Mouse (Mus musculus) layer of hippocampus, postnatal 36 days (tissue): ENCODE data around the gene Jmjd7. TPM values are rescaled to one million over a fixed set of nuclear protein-coding genes. Genes with fewer than 3 reads are reported as not detected.

Source experiments
- DNase-seq, 2 experiments: peaks; one replicate each; pipeline ENCODE4 v3.0.0; 2022
- total RNA-seq, 2 experiments: library from RNA; stranded (reverse); gene quantifications; 2 replicates each; pipeline ENCODE4 v1.2.3; 2021

The Jmjd7 gene
- total RNA-seq, 2 experiments from 2014 or later = 4.6 to 6.1 TPM

DNA sequence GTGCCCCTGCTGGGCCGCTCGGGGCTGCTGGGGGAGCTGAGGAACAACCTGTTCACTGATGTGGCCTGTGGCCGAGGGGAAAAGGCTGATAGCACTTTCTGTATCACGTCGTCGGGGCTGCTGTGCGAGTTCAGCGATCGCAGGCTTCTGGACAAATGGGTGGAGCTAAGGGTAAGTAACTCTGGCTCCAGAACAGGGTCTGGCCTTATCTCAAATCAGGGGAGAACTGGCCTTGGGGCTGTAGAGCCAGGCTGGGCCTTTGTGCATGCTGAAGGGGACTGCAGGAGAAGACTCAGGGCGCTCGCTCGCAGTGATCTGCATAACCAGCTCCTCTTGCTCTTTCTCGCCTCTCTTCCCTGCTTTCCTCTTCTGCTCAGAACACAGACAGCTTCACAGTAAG is 14.4 kb upstream of the Jmjd7 start:
- DNase-seq = no peak

DNA sequence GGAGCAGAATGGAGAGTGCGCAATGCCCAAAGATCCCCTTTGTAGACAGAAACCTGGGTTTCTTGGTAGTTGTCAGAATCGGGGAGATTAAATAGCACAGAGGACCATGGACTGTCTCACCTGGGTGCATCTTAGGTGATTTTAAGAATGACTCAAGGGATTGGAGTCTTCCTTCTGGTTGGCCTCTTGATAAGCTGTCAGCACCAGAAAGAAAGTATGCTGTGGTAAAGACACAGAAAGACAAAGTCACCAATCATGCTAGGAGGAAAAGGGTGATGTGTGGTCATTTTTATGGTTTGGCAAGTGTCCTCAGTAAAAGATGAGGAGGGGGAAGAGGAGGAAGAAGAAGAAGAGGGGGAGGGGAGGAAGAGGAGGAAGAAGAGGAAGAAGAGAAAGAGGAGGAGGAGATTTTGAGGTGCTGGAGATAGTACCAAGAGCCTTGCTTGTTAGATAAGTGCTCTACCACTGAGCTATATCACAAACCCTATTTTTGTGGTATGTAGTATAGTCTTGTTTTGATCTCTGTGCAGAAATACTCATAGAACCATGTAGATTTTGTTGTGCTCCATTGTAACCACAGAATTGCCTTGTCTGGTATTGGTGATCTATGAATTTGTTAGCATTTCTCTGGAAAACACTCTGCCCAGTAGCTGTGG is 13.3 kb upstream of the Jmjd7 start:
- no peak for DNase-seq

DNA sequence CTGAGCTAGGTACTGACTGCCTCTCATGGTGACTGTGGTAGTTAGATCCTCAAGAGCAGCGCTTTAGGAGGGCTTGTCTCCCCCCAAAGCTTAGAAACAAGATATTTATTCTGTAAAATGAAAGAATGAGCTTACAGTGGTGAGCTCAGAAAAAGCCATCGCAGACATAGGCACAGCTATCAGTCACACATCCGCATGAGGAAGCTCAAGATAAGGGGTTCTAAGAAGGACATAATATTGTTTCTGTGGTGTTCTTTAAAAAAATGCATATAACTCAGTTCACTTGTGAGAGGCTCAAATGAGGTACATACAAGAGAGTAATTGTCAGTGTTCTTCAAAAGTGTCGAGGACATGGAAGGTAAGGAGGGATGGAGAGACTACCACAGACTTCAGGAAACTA is 11.4 kb upstream of the Jmjd7 start:
- DNase-seq = no peak

DNA sequence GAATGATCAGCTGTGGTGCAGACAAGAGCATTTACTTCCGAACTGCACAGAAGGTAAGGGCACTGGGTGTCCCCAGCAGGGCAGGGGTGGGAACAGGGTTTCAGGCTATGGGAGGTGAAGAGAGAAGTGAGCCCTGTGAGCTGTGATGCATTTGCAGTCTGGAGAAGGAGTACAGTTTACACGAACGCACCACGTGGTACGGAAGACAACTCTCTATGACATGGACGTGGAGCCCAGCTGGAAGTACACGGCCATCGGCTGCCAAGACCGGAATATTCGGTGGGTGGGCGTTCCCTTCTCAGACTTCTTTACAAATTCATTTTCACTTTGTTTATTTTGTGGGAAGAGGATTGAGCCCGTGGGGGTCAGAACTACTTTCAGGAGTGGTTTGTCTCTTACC is 9.7 kb upstream of the Jmjd7 start:
- DNase-seq = no peak

DNA sequence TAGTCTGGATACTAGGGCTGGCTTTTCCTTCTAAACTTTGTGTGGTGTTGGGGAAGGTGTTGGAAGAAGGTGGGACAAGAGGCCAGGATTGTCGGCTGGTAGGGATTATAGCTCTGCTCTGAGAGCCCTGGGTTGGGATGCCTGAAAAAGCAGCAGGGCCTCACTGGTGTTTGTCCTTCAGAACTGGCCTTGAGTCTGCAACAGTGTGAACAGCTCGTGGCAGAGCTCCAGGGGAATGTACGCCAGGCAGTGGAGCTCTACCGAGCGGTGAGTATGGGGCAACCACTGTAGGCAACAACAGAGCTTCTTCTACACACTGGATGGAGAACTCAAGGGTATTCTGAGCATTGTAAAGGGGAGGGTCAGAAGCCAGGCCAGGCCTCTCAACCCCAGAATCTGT is 2.9 kb upstream of the Jmjd7 start:
- DNase-seq = no peak

DNA sequence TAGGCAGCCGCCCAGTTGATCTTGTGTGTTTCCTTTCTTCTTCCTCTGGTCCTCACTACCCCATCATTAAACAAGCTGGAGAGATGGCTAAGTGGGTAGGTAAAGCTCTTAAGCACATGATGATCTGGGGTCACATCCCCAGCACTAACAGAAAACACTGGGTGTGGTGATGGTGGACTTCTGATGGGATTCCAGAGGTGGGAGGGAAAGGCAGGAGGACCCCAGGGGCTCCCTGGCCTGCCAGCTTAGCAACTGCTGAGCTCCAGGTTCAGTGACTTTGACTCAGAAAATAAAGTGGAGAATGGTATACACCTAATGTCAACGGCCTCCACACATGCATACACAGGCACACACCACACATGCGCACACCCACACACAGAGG is 658 bp downstream of the Jmjd7 start:
- DNase-seq = no peak

DNA sequence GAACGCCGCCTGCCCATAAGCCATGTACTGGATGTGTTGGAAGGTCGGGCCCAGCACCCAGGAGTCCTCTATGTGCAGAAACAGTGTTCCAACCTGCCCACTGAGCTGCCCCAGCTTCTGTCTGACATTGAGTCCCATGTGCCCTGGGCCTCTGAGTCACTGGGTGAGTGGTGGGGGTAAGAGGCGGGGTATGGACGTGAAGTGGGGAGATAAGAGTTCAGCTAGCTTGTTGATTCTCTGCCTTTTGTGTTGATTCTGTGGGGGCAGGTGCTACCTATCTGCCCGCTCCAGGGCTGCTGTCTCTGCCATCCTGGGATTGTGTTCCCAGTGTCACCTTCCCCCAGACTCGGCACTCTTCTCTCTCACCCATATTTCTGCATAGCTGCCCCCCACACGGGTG is 3.1 kb downstream of the Jmjd7 start:
- no peak for DNase-seq

DNA sequence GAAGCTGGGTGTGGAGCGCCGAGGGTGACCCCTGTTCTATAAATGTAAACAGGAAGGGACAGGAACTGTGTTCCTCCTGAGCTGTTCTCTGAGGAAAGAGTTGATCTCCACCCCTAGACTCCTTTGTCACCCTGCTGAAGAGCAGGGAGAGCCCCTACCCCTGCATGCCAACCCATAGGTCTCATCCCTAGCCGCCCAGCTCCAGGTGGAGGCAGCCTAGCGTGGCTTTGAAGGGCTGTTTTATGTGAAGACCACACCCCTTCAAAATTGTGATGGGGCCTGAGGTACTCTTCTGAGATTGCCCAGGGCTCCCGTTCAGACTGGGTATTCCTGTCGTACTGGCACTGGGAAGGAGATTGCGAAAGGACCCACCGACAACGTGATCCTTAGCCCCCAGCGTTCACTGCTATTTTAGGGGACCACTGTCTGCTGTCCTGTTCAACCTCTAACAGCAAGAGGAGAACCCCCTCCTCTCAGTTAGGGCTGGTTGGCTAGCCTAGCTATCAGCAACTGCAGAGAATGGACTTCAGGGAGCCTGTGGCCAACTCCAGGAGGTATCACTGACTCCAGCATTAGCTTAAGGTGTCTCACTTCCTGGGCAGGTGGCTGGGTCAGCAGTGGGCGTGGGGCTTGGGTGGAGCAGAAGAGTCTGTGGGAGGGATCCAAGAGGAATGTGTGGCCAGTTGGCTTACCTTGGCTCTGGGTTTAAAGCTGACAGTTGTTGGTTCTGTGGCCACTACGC is 5.6 kb downstream of the Jmjd7 start, which contains the start of gene Pla2g4b:
TSS of gene Pla2g4b (plus strand) at position 692 of the 742 bp plus-strand sequence.
- no peak for DNase-seq

DNA sequence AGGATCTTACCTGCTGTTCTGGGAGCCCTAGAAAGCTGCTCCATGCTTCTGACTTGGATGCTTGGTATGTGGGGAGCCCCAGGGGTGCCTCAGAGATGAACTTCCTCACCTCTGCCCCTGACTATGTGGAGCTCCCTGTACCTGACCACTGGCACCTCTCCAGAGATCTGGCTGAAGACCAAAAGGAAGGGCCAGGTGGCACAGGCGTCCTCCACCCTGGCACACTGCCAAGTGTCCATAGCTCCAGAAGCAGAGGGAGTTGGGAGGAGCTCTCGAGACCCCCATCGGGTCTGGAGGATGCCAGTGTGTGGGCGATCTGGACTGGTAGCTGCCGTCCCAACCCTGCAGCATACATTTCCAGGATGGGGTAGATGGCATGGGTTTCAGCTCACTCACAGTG is 6.4 kb downstream of the Jmjd7 start:
- DNase-seq = no peak

DNA sequence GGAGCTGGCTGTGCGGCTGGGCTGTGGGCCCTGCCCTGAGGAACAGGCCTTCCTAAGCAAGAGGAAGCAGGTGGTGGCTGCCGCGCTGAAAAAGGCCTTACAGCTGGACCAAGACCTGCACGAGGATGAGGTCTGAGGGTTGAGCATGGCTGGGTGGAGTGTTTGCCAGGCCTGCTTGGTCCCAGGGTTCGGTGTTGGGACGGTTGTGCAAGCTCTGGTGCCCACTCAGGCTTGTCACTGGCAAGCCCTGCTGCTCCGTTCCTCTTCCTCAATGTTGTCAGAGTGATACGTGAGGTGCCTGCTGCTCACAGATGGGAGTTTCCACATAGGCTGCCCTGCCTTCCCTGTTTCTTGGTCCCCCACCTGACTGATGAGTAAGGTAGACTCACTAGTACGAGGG is 10.5 kb downstream of the Jmjd7 start:
- no peak for DNase-seq

DNA sequence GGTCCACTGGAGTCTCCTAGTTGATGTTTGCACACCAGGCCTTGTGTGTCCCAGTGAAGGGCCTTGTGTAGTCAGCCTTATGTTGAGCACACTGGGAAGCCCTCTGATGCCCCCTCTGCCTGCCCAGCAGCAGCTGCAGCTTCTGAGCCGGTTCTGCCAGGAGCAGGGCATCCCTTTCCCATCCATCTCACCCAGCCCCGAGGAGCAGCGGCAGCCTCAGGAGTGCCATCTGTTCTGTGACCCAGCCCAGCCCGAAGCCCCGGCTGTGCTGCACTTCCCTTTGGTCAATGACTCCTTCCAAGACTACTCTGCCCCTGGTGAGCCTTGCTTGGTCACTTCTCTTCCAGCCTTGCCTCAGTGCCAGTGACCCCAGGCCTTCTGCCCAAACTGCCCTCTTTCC is 13.7 kb downstream of the Jmjd7 start:
- no peak for DNase-seq

DNA sequence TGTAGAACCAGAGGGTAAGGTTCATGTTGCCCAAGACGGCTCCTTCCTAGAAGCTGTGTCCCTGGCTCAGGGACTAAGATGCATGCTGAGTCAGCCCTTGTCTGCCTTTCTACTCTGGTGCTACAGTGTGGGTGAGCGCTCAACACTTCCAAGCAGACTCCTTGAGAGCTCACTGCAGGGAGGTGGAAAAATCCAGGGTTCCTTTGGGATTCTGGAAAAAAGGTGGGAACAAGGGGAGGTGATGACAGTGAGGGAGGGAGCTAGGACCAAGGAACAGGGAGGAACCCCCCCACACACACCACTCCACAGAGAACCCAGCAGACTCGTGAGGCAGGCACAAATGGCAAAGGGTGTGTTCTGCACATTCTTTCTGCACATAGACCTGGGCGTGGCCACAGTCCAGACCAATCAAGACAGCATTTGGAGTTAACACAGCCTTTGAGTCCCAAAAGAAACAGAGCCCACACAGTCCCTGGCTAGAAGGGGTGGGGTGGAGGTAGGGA is 16.9 kb downstream of the Jmjd7 start:
- no peak for DNase-seq

DNA sequence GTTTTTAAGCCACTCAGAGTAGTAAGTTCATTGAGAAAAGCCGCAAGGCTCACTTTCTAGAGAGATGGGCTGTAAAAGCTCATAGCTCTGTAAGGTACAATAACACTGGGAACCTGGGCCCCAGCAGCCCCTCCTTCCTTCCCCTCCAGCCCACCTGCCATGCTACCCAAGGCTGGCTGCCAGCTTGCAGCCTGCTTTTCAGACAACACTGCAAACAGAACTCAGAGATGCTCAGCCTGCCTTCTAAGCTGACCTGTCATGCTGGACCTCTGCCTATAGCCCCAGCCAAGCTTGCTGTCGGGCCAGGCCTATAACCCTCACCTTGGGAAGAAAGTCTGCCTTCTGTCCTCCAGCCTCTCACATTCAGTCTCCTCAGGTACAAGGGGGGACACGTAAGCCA is 17.4 kb downstream of the Jmjd7 start:
- no peak for DNase-seq

DNA sequence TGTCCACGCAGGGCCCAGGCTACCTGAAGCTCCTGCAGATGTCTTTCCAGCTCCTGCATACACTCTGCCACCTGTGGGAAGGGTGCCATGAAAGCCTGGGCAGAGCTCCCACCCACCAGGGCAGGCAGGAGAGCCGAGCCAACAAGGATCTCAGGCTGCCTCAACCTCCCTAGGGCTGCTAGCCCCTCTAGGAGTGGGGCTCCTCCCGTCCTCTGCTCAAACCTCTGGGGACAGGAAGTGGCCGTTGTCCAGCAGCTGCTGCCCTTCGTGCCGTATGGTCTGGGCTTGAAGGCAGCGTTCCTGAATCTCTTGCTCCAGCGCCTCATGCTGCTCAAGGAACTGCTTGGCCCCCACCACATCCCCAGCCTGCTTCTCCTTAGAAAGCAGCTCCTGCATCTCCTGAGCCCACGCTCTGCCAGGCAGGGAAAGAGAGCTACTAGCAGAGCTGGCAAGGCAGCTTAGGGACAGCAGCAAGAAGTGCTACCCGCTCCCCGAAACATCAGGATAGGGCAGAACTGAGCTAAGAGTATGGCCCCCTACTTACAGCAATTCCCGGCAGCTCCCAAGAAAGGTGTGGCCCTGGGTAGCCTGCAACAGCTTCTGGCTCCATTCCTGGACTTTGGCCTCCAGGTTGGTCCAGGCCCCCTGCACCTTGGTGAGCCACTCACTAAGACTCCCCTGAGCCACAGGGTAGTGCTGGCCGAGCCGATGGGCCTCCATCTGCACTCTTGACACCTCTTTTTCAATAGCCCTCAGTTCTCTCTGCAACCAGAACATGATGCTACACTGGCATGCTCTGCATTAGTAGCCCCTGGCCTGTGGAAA is 19.4 kb downstream of the Jmjd7 start:
- peak in 1 of 2 experiments; percentile 23 for DNase-seq

DNA sequence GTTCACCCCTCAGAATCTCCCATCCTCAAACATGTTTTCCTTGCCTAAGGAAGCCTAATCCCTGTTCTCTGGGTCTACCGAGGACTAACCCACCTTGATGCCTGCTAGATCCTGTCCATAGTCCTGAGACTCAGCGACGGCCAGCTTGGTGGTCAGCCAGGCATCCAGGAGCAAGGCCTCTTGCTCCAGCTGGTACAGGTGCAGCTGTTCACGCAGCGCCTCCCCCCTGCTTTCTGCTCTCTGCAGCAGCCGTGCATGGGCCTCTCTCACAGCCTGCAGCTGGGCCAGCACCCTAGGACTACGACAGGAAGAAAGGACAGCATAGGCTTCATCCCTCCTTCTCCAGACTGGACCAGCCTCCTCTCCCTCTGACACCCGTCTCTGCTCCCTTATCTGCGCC is 20.9 kb downstream of the Jmjd7 start:
- no peak for DNase-seq

DNA sequence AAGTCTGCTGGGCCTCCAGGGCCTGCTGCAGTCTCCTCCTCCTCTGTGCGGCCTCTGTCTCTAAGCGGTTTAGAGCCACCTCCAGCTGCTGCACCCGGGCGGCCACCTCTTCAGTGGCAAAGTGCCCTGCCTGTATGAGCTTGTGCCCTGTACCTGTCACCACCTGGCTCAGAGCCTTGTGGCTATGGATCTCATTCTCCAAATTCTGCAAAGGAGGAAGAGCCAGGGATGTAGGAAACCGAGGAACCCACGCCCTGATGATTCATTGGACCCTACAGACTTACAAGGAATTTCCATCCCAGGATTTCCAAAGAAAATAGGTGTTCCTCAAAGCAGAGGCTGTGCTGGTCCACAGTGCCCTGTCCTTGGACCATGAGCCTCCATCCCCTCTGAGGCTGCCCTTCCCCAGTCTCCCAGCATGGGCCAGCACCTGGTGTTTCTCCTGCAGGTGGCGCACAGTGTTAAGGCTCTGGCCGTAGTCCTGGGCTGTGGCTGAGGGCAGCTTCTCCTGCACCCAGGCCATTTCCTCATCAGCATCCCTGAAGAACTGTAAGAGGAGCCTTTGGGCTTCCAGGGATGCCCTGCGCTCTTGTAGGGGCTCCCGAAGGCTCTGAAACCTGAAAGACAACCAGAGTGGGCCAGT is 22.5 kb downstream of the Jmjd7 start:
- no peak for DNase-seq

DNA sequence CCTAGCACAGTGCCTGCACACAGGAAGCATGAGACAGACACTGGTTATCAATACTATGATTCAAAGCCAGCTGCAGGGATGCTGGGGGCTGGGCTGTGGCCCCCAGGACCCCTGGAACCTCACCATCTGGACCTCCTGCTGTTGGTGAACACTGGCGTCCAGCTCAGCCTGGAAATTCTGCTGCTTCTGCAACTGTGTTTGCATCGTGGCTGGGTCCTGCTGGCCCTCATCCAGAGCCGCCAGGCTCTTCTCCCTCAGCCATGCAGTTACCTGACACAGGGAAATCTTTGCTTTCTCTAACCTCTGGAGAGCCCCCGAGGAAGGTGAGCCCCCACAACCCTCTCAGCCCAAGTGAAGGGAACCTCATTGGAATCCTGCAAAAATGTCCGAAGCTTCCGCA is 24.1 kb downstream of the Jmjd7 start:
- no peak for DNase-seq

DNA sequence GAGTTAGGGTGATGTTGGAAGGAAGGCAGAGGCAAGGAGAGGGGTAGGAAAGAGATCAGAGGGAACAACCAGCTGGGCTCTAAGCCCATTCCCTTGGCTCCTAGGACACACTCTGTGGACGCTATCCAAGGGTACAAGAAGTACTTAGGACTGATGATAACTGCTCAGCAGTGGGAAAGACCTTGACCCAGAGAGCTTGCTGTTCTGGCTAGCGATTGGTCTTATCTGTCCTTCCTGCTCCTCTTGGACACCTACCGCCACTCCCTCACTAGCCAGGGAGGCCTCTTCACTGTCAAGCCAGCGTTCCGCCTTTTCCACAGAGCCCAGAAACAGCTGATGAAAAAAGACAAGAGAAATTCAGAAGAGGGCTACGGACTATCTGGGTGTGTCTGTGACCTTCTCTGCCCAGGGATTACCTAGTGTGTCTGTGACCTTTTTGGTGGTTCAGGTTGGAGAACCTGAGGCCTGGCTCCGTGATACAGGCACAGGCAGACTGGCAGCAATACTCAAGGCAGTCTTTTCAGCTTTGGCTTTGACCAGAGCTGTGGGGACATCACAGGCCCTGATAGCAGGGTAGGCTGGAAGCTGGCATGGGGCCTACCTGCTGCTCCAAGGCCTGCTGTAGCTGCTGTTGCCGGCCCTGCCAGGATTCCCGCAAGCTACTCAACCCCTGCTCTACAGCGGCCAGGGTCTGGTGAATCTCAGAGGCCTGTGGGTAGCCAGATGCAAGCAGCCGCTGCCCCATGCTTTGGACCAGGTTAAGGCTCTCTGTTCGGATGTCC is 27.7 kb downstream of the Jmjd7 start:
- no peak for DNase-seq

DNA sequence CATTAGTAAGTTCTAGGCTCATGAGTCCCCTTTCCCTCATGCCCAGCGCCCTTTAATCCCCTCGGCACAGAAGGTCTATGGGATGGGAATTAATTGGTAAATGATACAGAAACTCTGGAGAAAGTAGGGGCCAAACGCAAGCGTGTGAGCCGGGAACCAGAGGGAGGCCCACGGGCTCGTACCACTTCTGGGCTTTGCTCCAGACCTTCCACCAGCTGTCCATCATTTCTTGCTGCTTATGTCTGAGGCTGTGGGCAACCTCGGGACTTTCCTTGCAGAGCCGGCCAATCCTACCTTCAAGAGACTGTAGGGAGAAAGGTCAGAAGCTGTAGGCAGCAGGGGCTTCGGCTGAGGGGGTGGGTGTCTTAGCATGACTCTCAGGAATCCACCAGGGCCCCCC is 28.6 kb downstream of the Jmjd7 start:
- DNase-seq = no peak

DNA sequence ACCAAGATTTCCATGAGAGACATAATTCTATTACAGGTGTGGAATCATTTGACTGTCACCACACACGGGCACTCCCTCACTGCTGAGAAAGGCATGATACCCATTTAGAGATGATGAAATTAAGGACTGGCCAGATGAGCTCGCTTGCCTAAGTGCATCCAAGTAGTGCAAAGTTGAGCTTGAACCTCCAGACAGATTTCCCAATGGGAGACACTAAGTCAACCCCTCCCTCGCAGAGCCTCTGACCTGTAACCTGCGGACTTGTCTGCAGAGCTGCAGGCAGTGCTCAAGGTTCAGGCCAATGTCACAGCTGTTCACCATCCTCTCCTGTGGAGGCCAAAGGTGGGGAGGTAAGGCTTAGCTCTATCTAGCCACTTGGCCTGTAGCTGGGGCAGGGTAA is 31.5 kb downstream of the Jmjd7 start:
- no peak for DNase-seq

DNA sequence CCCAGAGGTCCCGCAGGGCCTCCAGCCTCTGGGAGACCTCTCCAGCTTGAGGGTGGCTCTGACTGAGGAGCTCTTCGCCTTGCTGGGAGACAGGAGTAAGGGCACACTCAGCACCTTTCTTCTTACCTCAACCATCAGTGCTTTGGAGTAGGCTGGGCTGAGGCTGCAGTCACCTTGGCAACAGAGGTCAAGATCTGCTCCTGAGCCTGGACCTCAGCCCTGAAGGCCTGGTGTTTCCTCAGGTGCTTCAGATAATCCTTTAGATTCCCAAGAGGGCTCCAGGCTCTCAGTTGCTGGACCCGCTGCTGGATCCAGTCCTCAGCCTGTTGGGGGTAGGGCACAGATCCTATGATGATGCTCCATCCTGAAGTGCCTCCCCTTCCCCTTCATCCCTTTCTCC is 32.2 kb downstream of the Jmjd7 start:
- DNase-seq = no peak

DNA sequence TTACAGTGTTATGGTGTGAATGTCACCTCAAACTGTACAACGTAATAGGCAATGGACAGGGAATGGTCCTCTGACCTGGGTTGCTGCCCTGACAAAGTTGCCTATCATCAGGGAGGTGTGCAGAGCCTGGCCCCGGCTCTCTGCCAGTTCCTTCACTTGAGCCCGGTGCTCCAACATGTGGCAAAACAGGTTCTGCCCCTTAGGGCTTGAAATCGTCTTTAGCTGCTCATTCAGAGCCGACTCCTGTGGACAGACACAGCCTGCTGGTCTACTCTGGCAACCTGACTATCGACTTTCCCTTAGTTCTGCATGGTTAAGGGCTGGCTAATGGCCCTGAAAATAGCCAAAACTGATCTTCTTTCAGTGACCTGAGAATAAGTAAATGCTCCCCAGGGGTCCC is 32.9 kb downstream of the Jmjd7 start:
- no peak for DNase-seq
